Mouse (Mus musculus) ES-Bruce4 (cell line): ENCODE results near the gene Gja4. TPM values are rescaled to one million over a fixed set of nuclear protein-coding genes. Genes with fewer than 3 reads are reported as not detected.
A peak's percentile ranks its signal among the peaks of the same experiment; 100 is the strongest.

Experiments
- H3K27ac ChIP-seq: 2 replicates; pipeline ENCODE4 v1.5.1; 2012; ENCODE audit warnings: low read length, inconsistent platforms; ENCODE audit not compliant: insufficient read depth
- H3K27me3 ChIP-seq: 2 replicates; pipeline ENCODE4 v1.6.1; 2012; ENCODE audit warnings: mild to moderate bottlenecking, low read length, inconsistent platforms; ENCODE audit not compliant: control insufficient read depth, poor library complexity, insufficient read depth, severe bottlenecking
- H3K36me3 ChIP-seq: 2 replicates; pipeline ENCODE4 v1.6.1; 2012; ENCODE audit warnings: inconsistent platforms, mild to moderate bottlenecking, low read length, moderate library complexity; ENCODE audit not compliant: control insufficient read depth, poor library complexity, insufficient read depth, severe bottlenecking
- H3K4me1 ChIP-seq: one replicate; pipeline ENCODE4 v1.8.1; 2011; ENCODE audit warnings: low read length; ENCODE audit not compliant: control insufficient read depth, insufficient read depth
- H3K4me3 ChIP-seq: 2 replicates; pipeline ENCODE4 v1.5.1; 2011; ENCODE audit warnings: low read depth, mild to moderate bottlenecking, low read length
- H3K9ac ChIP-seq: 2 replicates; pipeline ENCODE4 v1.6.1; 2012; ENCODE audit warnings: low read depth, mild to moderate bottlenecking, inconsistent platforms; ENCODE audit not compliant: poor library complexity, severe bottlenecking
- H3K9me3 ChIP-seq: replicated peaks from 2 replicates; pipeline ENCODE4 v1.6.1; 2012; ENCODE audit warnings: mild to moderate bottlenecking, low read length, inconsistent platforms; ENCODE audit not compliant: control insufficient read depth, poor library complexity, insufficient read depth, severe bottlenecking
- CTCF ChIP-seq: IDR thresholded peaks from one replicate; pipeline ENCODE4 v1.8.1; 2011; ENCODE audit warnings: low read depth, low read length
- EP300 ChIP-seq: IDR thresholded peaks from 2 replicates; pipeline ENCODE4 v1.6.1; 2011; ENCODE audit warnings: low read depth, low read length; ENCODE audit not compliant: insufficient read depth
- POLR2A ChIP-seq: IDR thresholded peaks from one replicate; pipeline ENCODE4 v1.8.1; 2011; ENCODE audit warnings: low read length; ENCODE audit not compliant: insufficient read depth
- polyA plus RNA-seq: library from polyadenylated mRNA; stranded (reverse); fragments of >200 nt; gene quantifications from 2 replicates; pipeline ENCODE4 v1.2.4, GENCODE M21; 2011; ENCODE audit warnings: low read depth; ENCODE audit not compliant: missing spikeins, insufficient read depth, insufficient read length

Gene Gja4
- polyA plus RNA-seq, 1 experiment: 1.4 TPM

GRCm38 (mm10) chr4:127328378-127328777, 14.5 kb upstream of the Gja4 start:
- peak overlapping the region; percentile 89 for H3K27ac ChIP-seq
- TF ChIP-seq EP300 (no peak), POLR2A (no peak), CTCF (no peak)
- H3K4me1 ChIP-seq: peaks cover 5% of the 10 kb centered on the region
- peaks cover 15% of the 10 kb centered on the region for H3K36me3 ChIP-seq
- H3K9me3 ChIP-seq: no peaks in the 10 kb centered on the region
- peak overlapping the region; percentile 81 for H3K4me3 ChIP-seq
- peak overlapping the region; percentile 64 for H3K9ac ChIP-seq
- H3K27me3 ChIP-seq: no peaks in the 10 kb centered on the region

- Histone ChIP-seq H3K4me1 (peaks cover 5% of the 10 kb centered on the region), H3K27me3 (no peaks in the 10 kb centered on the region), H3K36me3 (peaks cover 15% of the 10 kb centered on the region), H3K27ac (peak overlapping the region; percentile 89), H3K4me3 (peak overlapping the region; percentile 81), H3K9me3 (no peaks in the 10 kb centered on the region), H3K9ac (peak overlapping the region; percentile 64)
- TF ChIP-seq CTCF: no peak
- no peak for TF ChIP-seq EP300
Observed at GRCm38 (mm10) chr4:127327749-127328148, 13.9 kb upstream of the Gja4 start.

GRCm38 (mm10) chr4:127327258-127327657, 13.4 kb upstream of the Gja4 start:
- Histone ChIP-seq H3K27ac (0 out of 2 replicates have a peak overlapping the region, but pooled peaks have one; percentile 7), H3K9ac (peak overlapping the region; percentile 64), H3K27me3 (no peaks in the 10 kb centered on the region), H3K36me3 (peaks cover 15% of the 10 kb centered on the region), H3K4me3 (peak overlapping the region; percentile 81), H3K4me1 (peaks cover 5% of the 10 kb centered on the region), H3K9me3 (no peaks in the 10 kb centered on the region)
- TF ChIP-seq POLR2A (no peak), EP300 (0 out of 2 replicates have a peak, but pooled peaks have one; percentile 56)

GRCm38 (mm10) chr4:127325276-127325675, 11.4 kb upstream of the Gja4 start:
- peaks cover 5% of the 10 kb centered on the region for H3K4me1 ChIP-seq
- H3K27me3 ChIP-seq: no peaks in the 10 kb centered on the region
- no peaks in the 10 kb centered on the region for H3K9me3 ChIP-seq
- peak overlapping the region; percentile 59 for H3K4me3 ChIP-seq
- TF ChIP-seq CTCF (no peak), EP300 (no peak), POLR2A (no peak)
- H3K9ac ChIP-seq: no peak overlapping the region
- H3K27ac ChIP-seq: peak overlapping the region; percentile 28; the same call in 1 of the 2 replicates
- H3K36me3 ChIP-seq: peaks cover 15% of the 10 kb centered on the region

GRCm38 (mm10) chr4:127324759-127325158, 10.9 kb upstream of the Gja4 start:
- TF ChIP-seq EP300 (peak; percentile 73), POLR2A (no peak), CTCF (peak; percentile 98)
- H3K4me3 ChIP-seq: peak overlapping the region; percentile 59

GRCm38 (mm10) chr4:127324296-127324695, 10.5 kb upstream of the Gja4 start:
- peak overlapping the region; percentile 1; the same call in 1 of the 2 replicates for H3K27ac ChIP-seq
- no peaks in the 10 kb centered on the region for H3K27me3 ChIP-seq
- H3K9me3 ChIP-seq: no peaks in the 10 kb centered on the region
- peaks cover 5% of the 10 kb centered on the region for H3K4me1 ChIP-seq
- no peak for TF ChIP-seq CTCF
- no peak for TF ChIP-seq POLR2A
- no peak for TF ChIP-seq EP300
- H3K9ac ChIP-seq: peak overlapping the region; percentile 2; the same call in 1 of the 2 replicates
- H3K36me3 ChIP-seq: peaks cover 15% of the 10 kb centered on the region
- H3K4me3 ChIP-seq: peak overlapping the region; percentile 27

More at GRCm38 (mm10) chr4:127324759-127325158, 10.9 kb upstream of the Gja4 start:
- no peaks in the 10 kb centered on the region for H3K27me3 ChIP-seq
- peak overlapping the region; percentile 28; the same call in 1 of the 2 replicates for H3K27ac ChIP-seq
- peaks cover 5% of the 10 kb centered on the region for H3K4me1 ChIP-seq
- H3K9me3 ChIP-seq: no peaks in the 10 kb centered on the region
- peaks cover 15% of the 10 kb centered on the region for H3K36me3 ChIP-seq
- 0 out of 2 replicates have a peak overlapping the region, but pooled peaks have one; percentile 2 for H3K9ac ChIP-seq
